Mouse (Mus musculus) cerebellum, adult 8-10 months (tissue): ENCODE data around the gene Tbxas1.

Experiments
- DNase-seq: peaks from one replicate; pipeline ENCODE4 v3.0.0; 2022

The Tbxas1 gene

DNA sequence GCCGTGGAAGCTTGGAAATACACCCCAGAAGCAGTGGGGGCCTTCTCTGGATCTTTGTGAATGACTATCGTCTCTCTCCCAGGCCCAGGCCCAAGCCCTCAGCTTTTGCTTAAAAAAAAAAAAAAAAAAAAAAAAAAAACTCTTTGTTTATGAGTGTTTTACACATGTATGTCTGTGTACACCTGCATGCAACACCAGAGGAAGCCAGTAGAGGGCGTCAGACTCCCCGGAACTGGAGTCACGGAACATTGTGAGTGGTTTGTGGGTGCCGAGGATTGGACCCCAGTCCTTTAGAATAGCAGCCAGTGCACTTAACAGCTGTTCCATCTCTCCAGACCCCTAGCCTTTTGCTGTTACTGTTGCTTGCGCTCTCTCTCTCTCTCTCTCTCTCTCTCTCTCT, 50.5 kb downstream of the Tbxas1 start:
- DNase-seq = no peak

DNA sequence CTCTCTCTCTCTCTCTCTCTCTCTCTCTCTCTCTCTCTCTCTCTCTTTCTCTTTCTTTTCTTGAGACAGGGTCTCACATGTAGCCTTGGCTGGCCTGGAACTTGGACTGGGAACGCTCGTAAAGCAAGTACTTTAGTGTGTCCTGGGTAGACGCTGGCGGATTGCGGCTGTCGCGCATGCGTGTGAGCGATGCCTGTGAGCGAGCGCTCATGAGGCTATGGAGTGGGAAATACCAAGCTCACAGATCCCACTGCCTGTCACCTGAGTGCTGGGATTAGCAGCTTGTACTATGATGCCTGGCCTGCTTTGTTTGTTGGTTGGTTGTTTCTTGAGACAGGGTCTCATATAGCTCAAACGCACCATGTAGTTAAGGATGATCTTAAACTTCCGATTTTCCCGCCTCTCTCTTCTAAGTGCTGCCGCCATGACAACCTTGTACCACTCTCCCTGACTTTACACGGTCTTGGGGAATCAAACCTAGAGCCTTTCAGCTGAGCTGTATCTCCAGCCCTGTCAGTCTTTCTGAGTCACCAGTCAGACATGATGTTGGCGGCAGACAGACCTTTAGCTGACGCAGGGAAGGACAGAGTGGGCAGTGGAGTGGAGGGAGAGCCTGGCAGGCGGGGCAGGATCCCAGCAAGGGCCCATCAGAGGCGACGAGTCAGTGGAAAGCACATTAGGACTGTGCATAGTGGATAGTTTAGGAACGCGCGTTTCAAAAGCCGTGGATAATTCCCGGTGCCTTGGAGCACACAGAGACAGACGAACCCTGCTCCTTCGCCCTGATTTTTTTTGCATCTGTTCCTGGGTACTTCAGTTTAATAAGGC, 51.1 kb downstream of the Tbxas1 start:
- no peak for DNase-seq

DNA sequence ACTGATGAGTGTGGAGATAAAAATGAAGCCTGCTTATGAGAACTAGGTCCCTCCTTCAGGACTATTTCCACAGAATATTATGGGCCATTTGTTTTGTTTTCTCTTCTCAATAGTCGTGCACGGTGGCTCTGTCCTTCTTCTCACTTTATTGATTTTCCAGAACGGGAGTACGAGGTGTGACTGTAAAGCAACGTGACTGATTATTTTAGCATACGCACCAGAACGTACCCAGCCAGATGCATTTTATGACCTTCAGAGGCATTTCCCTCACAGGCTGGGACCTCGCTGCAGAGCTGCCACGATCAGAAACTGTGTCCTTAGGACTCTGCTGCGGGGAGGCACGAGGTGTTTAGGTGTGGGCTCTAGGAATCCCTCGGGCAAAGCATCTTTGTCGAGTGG, 51.8 kb downstream of the Tbxas1 start:
- no peak for DNase-seq

DNA sequence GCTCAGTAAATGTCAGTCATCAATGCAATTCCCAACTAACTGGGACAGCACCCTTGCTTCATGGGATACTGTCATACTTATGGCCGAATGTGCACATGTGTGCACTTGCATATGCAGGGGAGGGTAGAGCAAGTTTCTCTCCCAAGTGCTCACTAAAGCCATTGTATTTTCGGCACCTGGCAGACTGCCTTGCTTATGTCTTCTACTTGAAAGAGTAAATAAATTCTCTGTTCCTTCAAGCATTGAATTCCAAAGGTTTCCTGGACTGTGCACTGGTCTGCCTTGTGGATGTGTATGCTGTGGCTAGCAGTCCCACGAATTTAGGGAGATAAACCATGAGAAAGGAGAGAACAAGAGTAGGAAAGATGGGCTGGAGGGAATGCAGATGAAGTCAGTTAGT, 53.3 kb downstream of the Tbxas1 start:
- DNase-seq = no peak

DNA sequence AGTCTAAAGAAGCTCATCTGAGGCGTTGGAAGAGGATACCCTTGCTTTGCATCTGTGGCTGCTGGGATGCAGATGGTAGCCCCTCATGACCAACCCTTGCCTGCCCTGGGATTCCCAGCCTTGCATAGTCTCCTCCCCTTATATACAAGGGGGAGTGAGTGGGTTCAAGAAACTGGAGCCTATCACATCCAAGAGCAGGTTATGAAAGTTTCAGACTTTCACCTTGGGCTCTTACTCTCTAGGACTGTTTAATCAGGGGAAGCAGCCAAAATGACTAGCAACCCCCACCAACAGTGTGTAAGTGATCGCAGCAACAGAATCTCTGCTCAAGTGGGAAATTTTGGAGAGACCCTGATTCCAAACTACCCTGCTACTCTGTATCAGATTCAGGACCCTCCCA, 60.8 kb downstream of the Tbxas1 start:
- DNase-seq = no peak

DNA sequence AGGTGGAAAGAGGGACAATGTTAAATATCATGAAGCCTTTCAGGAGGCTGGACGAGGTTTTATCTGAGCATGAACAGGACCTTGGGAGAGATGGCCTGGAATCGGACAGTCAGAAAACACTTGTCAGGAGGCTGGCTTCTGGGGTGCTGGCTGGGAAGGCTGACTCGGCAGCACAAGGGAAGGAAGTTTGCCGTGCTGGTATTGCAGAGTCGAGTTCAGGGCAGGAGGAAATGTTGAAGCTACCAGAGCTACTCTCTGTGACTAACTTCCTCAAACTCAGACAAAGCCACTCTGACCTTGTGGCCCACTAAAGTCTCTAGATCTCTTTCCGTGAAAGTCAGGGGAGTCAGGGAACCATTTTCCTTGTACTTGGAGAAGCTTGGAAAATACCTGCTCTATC, 63.2 kb downstream of the Tbxas1 start:
- no peak for DNase-seq

DNA sequence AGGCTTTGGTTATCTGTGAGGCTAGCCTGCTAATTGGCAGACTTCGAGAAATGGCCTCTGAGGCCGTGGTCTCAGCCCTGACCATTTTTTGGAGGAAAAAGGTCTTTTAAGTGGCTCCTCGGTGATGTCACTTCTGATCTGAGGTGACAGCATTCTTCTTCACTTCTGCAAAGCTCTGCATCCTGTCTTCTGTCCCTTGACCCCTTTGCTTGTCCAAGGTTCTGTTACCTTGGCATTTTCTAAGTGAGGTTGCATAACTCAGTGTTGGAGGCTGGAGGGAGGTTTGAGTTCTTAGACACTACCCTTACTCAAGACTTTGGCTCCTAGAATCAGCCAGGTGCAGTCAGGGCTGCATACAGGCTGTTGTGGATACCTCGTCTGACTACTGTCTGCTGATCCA, 63.9 kb downstream of the Tbxas1 start:
- DNase-seq = no peak

DNA sequence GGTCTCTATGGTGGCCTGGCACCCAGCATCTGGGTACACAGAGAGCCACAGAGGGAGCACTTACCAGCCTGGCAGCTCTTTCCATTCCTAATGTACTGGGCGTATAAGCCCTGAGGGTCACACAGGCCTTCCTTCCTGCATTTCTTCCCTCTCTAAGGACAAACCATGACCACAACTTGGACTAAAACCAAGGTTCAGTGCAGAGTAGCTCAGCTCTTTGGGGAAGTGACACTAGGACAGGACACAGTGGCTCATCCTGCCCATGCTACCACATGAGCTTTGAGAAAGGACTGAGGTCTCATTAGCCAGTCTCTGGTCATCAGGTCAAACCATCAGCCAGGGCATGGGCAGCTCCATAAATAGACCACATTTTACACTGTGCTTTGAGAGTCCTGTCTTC, 65.8 kb downstream of the Tbxas1 start:
- DNase-seq = no peak

DNA sequence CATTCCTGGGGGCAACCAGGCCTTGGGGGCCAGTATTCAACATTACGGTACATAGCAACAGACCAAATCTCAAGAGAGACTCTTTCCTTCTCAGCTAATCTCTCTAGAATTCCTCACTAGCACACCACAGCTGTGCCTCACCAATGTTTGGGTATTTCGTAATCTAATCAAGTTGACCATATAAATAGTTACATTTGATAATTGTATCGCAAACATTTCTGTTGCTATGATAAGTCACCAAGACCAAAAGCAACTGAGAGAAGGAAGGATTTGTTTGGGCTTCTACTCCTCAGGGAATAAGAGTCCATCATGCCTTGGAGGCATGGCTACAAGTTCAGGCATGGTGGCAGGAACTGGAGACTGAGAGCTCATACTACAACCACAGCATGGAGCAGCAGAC, 67.6 kb downstream of the Tbxas1 start:
- DNase-seq = no peak

DNA sequence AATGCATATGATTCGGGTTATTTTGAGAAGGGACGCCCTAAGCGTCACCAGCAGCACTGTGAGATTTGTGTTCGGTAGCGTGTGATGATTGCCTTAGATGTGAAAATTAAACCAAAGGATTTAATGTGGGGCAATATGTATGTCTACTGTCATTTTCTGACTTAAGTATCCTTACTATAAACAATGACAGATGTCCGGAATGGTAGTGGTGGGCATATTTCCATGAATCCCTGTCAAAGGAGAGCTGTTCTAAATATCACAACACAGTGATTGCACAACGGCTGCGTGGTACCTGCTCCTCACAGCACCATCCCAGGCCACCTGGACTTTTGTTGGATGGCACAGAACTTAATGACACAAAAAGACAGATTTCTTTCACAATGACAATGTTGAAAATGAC, 69.2 kb downstream of the Tbxas1 start:
- no peak for DNase-seq

DNA sequence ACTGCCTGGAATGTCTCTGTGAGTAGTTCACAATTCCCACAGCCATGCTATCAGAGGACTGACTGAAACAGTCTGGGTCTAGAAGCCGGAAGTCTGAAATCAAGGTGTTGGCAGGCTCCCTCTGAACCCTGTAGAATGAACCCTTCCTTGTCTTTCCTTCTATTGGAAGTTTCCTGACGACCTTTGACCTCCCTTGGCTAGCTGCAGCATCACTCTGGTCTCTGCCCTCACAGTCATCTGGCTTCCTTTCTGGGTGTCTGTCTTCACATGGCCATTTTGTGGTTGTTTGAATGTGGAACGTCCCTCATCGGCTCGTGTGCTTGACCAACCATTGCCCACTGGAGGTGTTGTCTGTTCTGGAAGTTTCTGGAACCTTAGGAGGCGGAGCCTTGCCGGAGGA, 69.6 kb downstream of the Tbxas1 start:
- no peak for DNase-seq

DNA sequence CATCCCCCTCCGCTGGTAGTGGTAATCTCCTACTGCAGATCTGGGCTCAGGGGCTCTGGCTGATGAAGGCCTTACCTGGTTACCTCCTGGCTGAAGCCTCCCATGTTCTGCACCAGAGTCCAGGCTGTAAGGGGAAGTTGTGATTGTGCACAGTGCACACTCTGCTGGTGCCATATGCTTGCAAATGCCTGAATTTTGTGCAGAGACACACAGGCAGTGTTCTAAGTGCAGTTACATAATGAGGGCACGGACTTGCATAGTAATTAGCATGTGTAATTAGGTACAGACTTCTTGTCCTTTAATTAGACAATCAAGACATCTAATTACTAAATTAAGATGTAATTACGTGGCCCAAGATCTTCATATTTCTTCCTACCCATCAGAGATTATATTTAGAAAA, 70.5 kb downstream of the Tbxas1 start:
- DNase-seq = no peak

DNA sequence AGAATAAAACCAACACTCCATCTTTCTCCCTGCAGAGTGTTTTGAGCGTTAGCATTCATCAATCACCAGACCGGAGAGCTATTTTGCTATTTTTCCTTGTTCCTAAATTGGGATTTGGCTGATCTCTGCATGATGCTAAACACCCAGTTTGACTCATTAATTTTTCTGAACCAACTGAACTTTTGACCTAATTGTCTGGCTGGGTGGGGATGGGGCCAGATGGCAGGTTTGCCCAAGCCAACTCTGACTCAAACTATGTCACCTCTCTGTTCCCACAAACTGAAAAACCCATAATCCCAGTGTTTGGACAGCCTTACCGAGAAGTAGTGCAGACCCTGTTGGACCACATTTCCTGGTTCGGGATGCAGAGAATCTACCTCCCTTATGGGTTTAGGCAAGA, 72.1 kb downstream of the Tbxas1 start:
- DNase-seq = peak; percentile 11

DNA sequence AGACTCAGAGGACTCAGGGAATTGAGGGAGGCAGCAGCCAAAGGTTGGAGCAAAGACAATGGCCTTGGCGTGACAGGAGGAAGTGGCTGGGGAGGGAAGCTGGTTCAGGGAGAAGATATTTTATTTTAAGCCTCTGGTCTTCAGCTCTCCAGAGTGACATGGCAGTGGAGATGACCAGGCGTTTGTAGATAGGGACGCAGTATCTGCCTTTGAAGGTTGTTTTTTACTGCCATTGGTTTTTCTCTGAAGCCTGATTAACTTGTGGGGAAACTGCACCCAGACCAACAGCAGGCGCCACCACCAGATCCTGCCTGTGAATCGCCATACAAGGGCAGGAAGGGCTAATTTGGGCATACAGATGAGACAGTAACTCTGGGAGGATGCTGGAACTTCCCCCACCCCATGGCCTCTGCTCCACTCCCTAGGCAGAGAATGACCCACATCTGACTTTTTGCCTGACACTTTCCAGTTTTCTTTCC, 74.5 kb downstream of the Tbxas1 start:
- DNase-seq = no peak

DNA sequence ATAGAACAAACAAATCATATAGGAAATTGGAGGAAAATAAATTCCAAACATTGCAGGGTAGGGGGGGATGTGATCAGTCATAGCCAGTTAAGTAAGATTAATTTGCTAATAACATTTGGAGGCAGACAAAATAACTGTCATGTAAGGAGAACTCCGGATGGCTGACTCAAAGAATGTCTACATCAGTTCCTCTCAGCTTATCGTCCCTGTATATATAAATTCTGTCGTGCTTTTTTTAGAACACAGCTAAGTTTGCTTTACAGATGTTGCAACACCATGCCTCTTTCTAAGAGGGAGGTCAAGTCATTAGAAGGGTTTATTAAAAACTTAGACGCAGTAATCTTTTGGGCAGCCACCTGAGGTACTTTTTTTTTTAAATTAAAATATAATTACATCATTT, 75.1 kb downstream of the Tbxas1 start:
- no peak for DNase-seq

DNA sequence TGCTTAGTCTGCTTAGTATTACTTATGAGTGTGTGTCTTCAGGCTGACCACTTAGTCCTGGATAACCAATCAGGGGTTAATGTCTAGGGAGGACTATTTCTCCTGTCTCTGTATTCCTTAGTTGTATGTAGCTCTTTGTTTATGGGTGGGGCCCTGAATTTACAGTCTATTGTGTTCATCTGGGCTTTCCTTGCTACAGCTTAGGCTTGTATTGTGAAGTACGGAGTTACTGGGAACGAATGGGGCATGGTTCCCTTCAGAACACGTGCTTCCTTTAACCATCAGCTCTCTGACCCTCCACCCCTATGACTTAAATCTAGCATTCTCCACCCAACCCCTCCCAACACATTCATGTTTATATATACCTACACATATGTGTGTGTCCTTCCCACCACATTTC, 75.6 kb downstream of the Tbxas1 start:
- DNase-seq = no peak

DNA sequence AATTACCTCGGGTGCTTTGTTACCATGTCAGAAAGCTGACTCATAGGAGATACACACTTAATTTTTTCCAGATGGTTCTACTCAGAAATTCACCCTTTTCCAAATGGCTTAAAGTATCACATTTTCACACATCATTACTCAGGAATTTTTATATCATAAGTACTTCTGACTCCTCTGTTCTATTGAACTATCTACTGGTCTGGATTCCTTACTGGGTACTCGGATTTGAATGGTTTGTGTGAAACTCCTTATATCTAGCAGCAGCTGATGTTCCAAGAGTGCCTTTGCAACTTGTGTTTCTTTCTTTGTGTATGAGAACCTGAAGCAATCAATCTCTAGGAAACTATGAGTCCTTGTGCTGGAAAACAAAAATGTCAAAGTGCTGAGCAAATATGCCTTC, 81.4 kb downstream of the Tbxas1 start:
- no peak for DNase-seq

DNA sequence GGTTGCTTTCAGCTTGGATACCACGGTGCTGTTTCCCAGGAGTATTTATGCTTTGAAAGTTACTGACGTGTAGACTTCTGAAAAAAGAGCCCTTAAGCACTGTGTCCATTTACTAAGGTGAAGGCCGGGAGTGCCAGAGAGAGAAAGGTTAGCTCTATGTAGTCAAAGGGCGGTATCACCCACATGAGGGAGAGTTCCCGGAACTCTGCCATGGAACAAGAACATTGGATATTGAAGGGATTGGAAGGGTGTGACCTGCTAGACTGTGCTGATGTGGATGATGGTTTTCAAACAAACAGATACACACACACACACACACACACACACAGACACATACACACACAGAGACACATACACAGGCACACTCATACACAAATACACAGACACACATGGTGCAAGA, 82.0 kb downstream of the Tbxas1 start:
- no peak for DNase-seq

DNA sequence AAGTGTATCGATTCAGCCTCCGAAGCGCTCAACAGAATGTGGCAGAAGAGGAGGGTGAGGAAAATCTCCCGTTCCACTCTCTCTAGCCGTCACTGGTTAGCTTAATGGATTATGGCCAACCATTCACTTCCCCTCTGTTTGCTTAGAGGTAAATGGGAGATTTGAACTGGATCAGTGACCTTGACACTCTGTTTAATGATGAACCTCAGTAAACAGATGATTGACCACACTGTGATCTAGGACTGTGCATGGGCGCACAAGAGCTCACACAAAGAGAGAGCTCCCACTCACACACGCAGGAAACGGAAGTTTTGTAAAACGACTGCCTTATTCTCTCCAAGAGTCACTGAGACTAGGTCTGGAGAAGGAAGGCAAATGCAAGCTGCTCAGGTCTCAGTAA, 84.3 kb downstream of the Tbxas1 start:
- DNase-seq = no peak

DNA sequence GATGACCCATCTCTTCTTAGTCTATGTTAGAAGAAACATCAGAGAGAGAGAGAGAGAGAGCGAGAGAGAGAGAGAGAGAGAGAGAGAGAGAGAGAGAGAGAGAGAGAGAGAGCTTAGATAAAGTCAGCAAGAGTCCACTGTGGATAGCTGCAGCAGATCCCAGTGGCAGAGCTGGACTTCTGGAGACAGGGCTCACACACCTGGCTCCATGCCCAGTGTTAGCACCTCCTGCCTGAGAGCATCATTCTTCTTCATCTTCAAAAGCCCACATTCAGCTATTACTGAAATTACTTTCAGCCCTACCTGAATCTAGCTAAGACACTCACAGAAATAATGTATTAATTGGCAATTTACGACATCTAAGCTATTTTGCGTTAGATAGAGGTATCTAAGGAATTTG, 85.2 kb downstream of the Tbxas1 start:
- DNase-seq = peak; percentile 30

DNA sequence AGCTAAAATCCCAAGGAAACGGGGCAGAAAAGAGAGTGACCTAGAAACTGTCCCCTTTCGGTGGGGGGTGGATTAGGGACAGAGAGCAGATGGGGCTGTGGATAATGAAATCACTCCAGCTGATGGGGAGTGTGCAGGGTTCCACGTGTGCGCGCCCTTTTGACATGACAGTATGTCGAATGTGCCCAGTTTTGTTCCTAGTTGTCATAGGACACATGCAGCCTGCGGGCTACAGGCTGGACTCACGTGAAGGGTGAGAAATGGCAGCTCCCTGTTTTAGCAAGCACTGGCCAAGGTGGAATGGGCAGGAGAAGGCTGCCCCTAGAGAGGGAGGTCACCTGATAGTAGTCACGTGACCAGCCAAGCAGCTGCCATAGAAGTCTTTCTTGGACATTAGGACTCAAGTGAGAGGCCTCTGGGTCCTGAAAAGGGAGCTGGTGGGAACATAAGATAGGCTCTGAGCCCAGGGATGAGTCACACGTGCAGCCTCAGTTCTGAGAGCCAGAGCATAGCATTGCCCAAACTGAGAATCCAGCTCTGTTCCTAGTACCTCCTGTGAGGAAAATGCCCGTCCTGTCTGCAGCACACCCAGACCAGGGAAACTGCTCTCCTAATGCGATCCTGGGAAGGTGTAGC, 85.7 kb downstream of the Tbxas1 start:
- DNase-seq = peak; percentile 47

DNA sequence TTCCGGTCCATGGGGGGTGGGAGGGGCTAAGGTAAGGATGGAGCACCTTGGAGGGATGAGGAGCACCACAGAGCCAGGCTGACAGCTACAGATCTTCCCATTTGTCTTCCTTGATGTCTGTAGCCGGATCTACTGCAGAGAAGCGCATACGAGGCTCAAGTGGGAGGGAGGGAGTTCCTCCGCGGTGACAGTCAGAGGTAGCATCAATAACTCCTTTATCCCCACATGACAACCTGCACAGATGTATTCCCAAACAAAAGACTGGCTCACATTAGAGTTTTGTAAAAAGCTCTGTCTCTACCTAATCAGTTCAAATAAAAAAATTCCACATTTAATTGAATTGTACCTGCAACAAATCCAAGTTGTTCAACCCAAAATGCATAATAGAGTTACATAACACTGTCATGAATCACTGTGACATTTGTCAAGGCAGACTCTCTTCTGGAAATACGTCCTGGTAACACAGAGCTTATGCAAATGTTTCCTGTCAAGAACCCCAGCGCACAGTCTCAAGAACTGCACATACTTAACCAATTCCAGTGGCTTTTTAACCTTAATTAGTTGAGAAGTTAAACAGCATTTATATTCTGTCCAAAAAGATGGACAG, 86.3 kb downstream of the Tbxas1 start:
- DNase-seq = no peak

DNA sequence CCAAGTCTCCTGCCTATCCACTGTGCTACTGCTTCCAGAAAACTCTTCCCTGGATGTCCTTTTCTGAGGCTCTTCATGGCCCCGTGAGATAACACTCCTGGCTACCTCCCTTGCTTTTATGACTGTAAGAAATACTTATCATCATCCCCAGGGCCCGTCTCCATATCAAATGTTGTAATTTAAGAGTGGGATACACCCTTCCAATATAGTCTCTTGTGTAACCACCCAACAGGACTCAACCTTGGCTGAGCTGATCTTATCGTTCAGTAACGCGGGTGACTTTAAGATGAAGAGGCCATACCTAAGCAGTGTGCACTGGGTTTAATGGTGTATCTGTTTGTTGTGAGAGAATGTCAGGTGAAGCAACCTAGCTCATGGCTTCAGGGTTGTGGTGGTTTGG, 91.6 kb downstream of the Tbxas1 start:
- no peak for DNase-seq

DNA sequence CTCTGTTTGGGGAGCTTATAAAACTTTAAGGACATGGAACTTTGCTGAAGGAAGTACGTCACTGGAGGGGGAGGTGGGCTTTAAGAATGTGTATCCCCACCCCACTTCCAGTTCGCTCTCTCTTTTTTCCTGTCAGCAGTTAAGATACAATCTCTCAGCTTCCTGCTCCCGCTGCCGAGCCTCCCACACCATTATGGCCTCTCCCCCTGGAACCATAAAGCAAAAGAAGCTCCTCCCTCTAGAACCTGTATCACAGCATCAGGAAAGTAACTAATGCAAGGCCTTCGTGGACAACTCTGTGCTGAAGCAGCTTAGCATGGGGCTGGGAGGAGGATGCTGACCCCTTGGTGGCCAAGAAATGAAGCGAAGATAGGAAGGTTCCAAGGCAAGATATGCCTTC, 92.1 kb downstream of the Tbxas1 start:
- DNase-seq = no peak
